Mouse (Mus musculus): Measurements from ENCODE around the gene Hectd2. TPM values are rescaled to one million over a fixed set of nuclear protein-coding genes. Genes with fewer than 3 reads are reported as not detected.

Hectd2 gene
- total and polyA plus RNA-seq, 3 experiments, result 0.12 to 2.0 TPM; not detected in 1

- TF ChIP-seq GABPA (IDR thresholded peaks at IDR 0.05; ENCODE audit: low read depth, low read length) (no peak), SIN3A (IDR thresholded peaks at IDR 0.05; ENCODE audit: low read length) (no peak), ZNF384 (IDR thresholded peaks at IDR 0.05; ENCODE audit: low read depth, low read length) (no peak), CHD1 (IDR thresholded peaks at IDR 0.05; ENCODE audit: low read depth, low read length) (no peak)
- Histone ChIP-seq H3K27ac (ENCODE audit: control insufficient read depth, low read depth, low read length) (no peak overlapping the region), H3K79me2 (ENCODE audit: control insufficient read depth, insufficient read depth, low read length, poor library complexity) (no peaks in the 10 kb centered on the region), H3K4me1 (ENCODE audit: control insufficient read depth in 1 of 2, insufficient read depth in 2 of 2, low read length in 2 of 2) (no peaks in the 10 kb centered on the region), H3K4me3 (ENCODE audit: control insufficient read depth in 1 of 2, insufficient read depth in 1 of 2, low read depth in 2 of 2, low read length in 2 of 2) (no peak overlapping the region), H3K36me3 (ENCODE audit: control insufficient read depth in 1 of 2, insufficient read depth in 2 of 2, low read length in 2 of 2) (no peaks in the 10 kb centered on the region), H3K27me3 (ENCODE audit: control insufficient read depth in 1 of 2, insufficient read depth in 2 of 2, low read length in 2 of 2) (peaks cover 0 to 2% of the 10 kb centered on the region in 2 experiments; a peak in 1 of 4 replicates), H3K9me3 (replicated peaks; ENCODE audit: insufficient read depth, low read length) (no peaks in the 10 kb centered on the region), H3K9ac (ENCODE audit: control insufficient read depth, low read depth, low read length, poor library complexity, severe bottlenecking) (no peak overlapping the region)
- no peak for DNase-seq (ENCODE audit: low read depth, low spot score)
These were observed 20.3 kb upstream of the Hectd2 start for GRCm38 (mm10) chr19:36534011-36534765.

GRCm38 (mm10) chr19:36534766-36535140, 19.7 kb upstream of the Hectd2 start:
- no peaks in the 10 kb centered on the region for H3K4me1 ChIP-seq (ENCODE audit: control insufficient read depth in 1 of 2, insufficient read depth in 2 of 2, low read length in 2 of 2)
- H3K27me3 ChIP-seq (ENCODE audit: control insufficient read depth in 1 of 2, insufficient read depth in 2 of 2, low read length in 2 of 2), result peaks cover 0 to 2% of the 10 kb centered on the region in 2 experiments; a peak in 1 of 4 replicates
- DNase-seq (ENCODE audit: low read depth, low spot score), result no peak
- H3K4me3 ChIP-seq (ENCODE audit: control insufficient read depth in 1 of 2, insufficient read depth in 1 of 2, low read depth in 2 of 2, low read length in 2 of 2), result no peak overlapping the region
- H3K9ac ChIP-seq (ENCODE audit: control insufficient read depth, low read depth, low read length, poor library complexity, severe bottlenecking), result no peak overlapping the region
- H3K36me3 ChIP-seq (ENCODE audit: control insufficient read depth in 1 of 2, insufficient read depth in 2 of 2, low read length in 2 of 2), result no peaks in the 10 kb centered on the region
- TF ChIP-seq HCFC1 (IDR thresholded peaks at IDR 0.05; ENCODE audit: low read depth, low read length) (no peak), CHD2 (IDR thresholded peaks at IDR 0.05; ENCODE audit: low read length) (no peak), ELF1 (IDR thresholded peaks at IDR 0.05; ENCODE audit: low read depth, low read length) (no peak), JUND (IDR thresholded peaks at IDR 0.05; ENCODE audit: low read depth, low read length) (no peak), MEF2A (IDR thresholded peaks at IDR 0.05; ENCODE audit: extremely low read depth, insufficient replicate concordance, low read depth, low read length, poor library complexity, severe bottlenecking) (no peak), NELFE (IDR thresholded peaks at IDR 0.05; ENCODE audit: low read depth, low read length) (no peak), ZNF384 (IDR thresholded peaks at IDR 0.05; ENCODE audit: low read depth, low read length) (no peak), MXI1 (IDR thresholded peaks at IDR 0.05; ENCODE audit: low read depth, low read length) (no peak), EP300 (IDR thresholded peaks at IDR 0.05; ENCODE audit: low read depth in 1 of 2, low read length in 2 of 2) (no peak)
- H3K27ac ChIP-seq (ENCODE audit: control insufficient read depth, low read depth, low read length), result no peak overlapping the region
- no peaks in the 10 kb centered on the region for H3K79me2 ChIP-seq (ENCODE audit: control insufficient read depth, insufficient read depth, low read length, poor library complexity)
- H3K9me3 ChIP-seq (replicated peaks; ENCODE audit: insufficient read depth, low read length), result no peaks in the 10 kb centered on the region

- Histone ChIP-seq H3K4me1 (ENCODE audit: control insufficient read depth in 1 of 2, insufficient read depth in 2 of 2, low read length in 2 of 2) (no peaks in the 10 kb centered on the region), H3K27me3 (ENCODE audit: control insufficient read depth in 1 of 2, insufficient read depth in 2 of 2, low read length in 2 of 2) (peaks cover 0 to 2% of the 10 kb centered on the region in 2 experiments; a peak in 1 of 4 replicates), H3K36me3 (ENCODE audit: control insufficient read depth in 1 of 2, insufficient read depth in 2 of 2, low read length in 2 of 2) (no peaks in the 10 kb centered on the region), H3K79me2 (ENCODE audit: control insufficient read depth, insufficient read depth, low read length, poor library complexity) (no peaks in the 10 kb centered on the region), H3K4me3 (ENCODE audit: control insufficient read depth in 1 of 2, insufficient read depth in 1 of 2, low read depth in 2 of 2, low read length in 2 of 2) (no peak overlapping the region), H3K9me3 (replicated peaks; ENCODE audit: insufficient read depth, low read length) (no peaks in the 10 kb centered on the region), H3K27ac (ENCODE audit: control insufficient read depth, low read depth, low read length) (no peak overlapping the region), H3K9ac (ENCODE audit: control insufficient read depth, low read depth, low read length, poor library complexity, severe bottlenecking) (no peak overlapping the region)
- no peak for DNase-seq (ENCODE audit: low read depth, low spot score)
- TF ChIP-seq KAT2A (conservative IDR thresholded peaks at IDR 0.05; ENCODE audit: low read depth, low read length) (no peak), NELFE (IDR thresholded peaks at IDR 0.05; ENCODE audit: low read depth, low read length) (no peak), NRF1 (IDR thresholded peaks at IDR 0.05; ENCODE audit: insufficient read depth, low read depth, low read length, poor library complexity, severe bottlenecking) (no peak), MEF2A (IDR thresholded peaks at IDR 0.05; ENCODE audit: extremely low read depth, insufficient replicate concordance, low read depth, low read length, poor library complexity, severe bottlenecking) (no peak), USF1 (IDR thresholded peaks at IDR 0.05; ENCODE audit: low read depth, low read length) (no peak), BHLHE40 (IDR thresholded peaks at IDR 0.05; ENCODE audit: borderline replicate concordance, low read depth, low read length) (no peak), TBP (IDR thresholded peaks at IDR 0.05; ENCODE audit: low read depth, low read length) (no peak), POLR2AphosphoS2 (IDR thresholded peaks at IDR 0.05; ENCODE audit: low read length) (no peak), MYB (IDR thresholded peaks at IDR 0.05; ENCODE audit: low read depth, low read length) (no peak)
These were observed 19.3 kb upstream of the Hectd2 start for GRCm38 (mm10) chr19:36535186-36535585.
